Mouse (Mus musculus) midbrain, embryonic 11.5 days (tissue): Measurements from ENCODE around the gene Gm572. TPM values are rescaled to one million over a fixed set of nuclear protein-coding genes. Genes with fewer than 3 reads are reported as not detected.

ENCODE experiments used
- ATAC-seq: fragments of 200-750 bp; cut with Nextera tagmentation; 2 replicates; pipeline ENCODE4 v1.8.0; 2017; ENCODE audit warnings: moderate TSS enrichment, moderate library complexity; ENCODE audit not compliant: low FRiP score
- DNase-seq: peaks from one replicate; pipeline ENCODE4 v3.0.0; 2015; ENCODE audit warnings: low spot score; ENCODE audit errors: missing footprints
- H3K27ac ChIP-seq: fragments of 300-500 bp; sonication (generic); 2 replicates; pipeline ENCODE4 v1.5.1; 2014; ENCODE audit warnings: low read depth, low read length
- H3K27me3 ChIP-seq: fragments of 300-500 bp; sonication (generic); 2 replicates; pipeline ENCODE4 v1.6.1; 2014; ENCODE audit warnings: mild to moderate bottlenecking, low read length, moderate library complexity, mixed read lengths; ENCODE audit not compliant: control insufficient read depth, insufficient read depth
- H3K36me3 ChIP-seq: fragments of 300-500 bp; sonication (generic); 2 replicates; pipeline ENCODE4 v1.6.1; 2014; ENCODE audit warnings: mild to moderate bottlenecking, low read length, moderate library complexity, mixed read lengths; ENCODE audit not compliant: control insufficient read depth, insufficient read depth
- H3K4me1 ChIP-seq: fragments of 300-500 bp; sonication (generic); 2 replicates; pipeline ENCODE4 v1.6.1; 2014; ENCODE audit warnings: low read length; ENCODE audit not compliant: control insufficient read depth, insufficient read depth
- H3K4me2 ChIP-seq: fragments of 300-500 bp; sonication (generic); 2 replicates; pipeline ENCODE4 v1.6.1; 2014; ENCODE audit warnings: mild to moderate bottlenecking, moderate library complexity
- H3K4me3 ChIP-seq: fragments of 300-500 bp; sonication (generic); 2 replicates; pipeline ENCODE4 v1.5.1; 2014; ENCODE audit warnings: low read depth, low read length
- H3K9ac ChIP-seq: fragments of 300-500 bp; sonication (generic); 2 replicates; pipeline ENCODE4 v1.6.1; 2014; ENCODE audit warnings: low read length
- H3K9me3 ChIP-seq: fragments of 300-500 bp; sonication (generic); 2 replicates; pipeline ENCODE4 v1.6.1; 2016; ENCODE audit warnings: low read length; ENCODE audit not compliant: control insufficient read depth
- WGBS: fragments of 180-500 bp; shearing (Covaris S2); extraction: QIAGEN DNeasy Blood & Tissue Kit; methylation state at CpG from one replicate; pipeline ENCODE4 v1.1.7; 2014; 5-methylcytosine and 5-hydroxymethylcytosine counted together
- polyA plus RNA-seq: library from polyadenylated mRNA; unstranded; fragments of >200 nt; fragmentation: Nextera tagmentation; extraction: Ambion mirVana; gene quantifications from 2 replicates; pipeline ENCODE4 v1.2.1, GENCODE M21; 2014

Gm572 gene
- polyA plus RNA-seq, 1 experiment from 2014 or later = not detected

- H3K4me2 ChIP-seq = no peak overlapping the region; the same call in 1 of the 2 replicates
- H3K9ac ChIP-seq = no peak overlapping the region
- ATAC-seq = peak; percentile 65
- H3K4me1 ChIP-seq = peaks cover 21% of the 10 kb centered on the region
- H3K9me3 ChIP-seq = no peaks in the 10 kb centered on the region
- 5% methylated on average over 10 of the region's 10 CpGs for WGBS
- no peak overlapping the region for H3K27ac ChIP-seq
- H3K27me3 ChIP-seq = no peaks in the 10 kb centered on the region; the same call in 1 of the 2 replicates
- H3K4me3 ChIP-seq = no peak overlapping the region
- DNase-seq = no peak
- H3K36me3 ChIP-seq = no peaks in the 10 kb centered on the region
Measured at GRCm38 (mm10) chr4:148711323-148711722, 68.2 kb downstream of the Gm572 start.

DNA sequence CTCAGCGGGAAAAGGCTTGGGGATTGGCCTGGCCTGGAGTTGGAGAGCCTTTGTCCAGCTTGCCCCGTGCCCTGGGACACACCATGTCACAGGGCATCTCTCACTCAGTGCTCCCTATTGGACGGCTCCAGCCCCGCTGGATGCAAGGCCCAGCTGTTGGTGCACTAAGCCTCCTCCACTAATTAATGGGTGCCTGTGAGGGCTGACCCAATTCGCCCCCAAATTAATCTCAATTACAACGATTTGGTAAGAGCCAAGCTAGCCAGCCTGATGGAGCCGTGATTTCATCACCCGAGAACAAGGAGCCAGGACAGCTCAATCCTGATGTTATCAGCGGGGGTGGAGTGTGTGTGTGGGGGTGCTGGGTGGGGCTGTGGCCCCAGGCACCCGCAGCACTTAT, 69.5 kb downstream of the Gm572 start:
- no peak overlapping the region for H3K4me2 ChIP-seq
- WGBS = 46% methylated on average over 10 of the region's 10 CpGs
- no peak overlapping the region for H3K4me3 ChIP-seq
- ATAC-seq (no peak; the same call in 1 of the 2 replicates), DNase-seq (no peak)
- H3K9ac ChIP-seq = no peak overlapping the region
- no peaks in the 10 kb centered on the region for H3K36me3 ChIP-seq
- H3K27me3 ChIP-seq = no peaks in the 10 kb centered on the region; the same call in 1 of the 2 replicates
- no peak overlapping the region for H3K27ac ChIP-seq
- no peaks in the 10 kb centered on the region for H3K9me3 ChIP-seq
- H3K4me1 ChIP-seq = peaks cover 21% of the 10 kb centered on the region

- Histone ChIP-seq H3K9ac (no peak overlapping the region), H3K9me3 (no peaks in the 10 kb centered on the region), H3K36me3 (no peaks in the 10 kb centered on the region), H3K4me2 (no peak overlapping the region), H3K27me3 (no peaks in the 10 kb centered on the region; the same call in 1 of the 2 replicates), H3K4me3 (no peak overlapping the region), H3K27ac (no peak overlapping the region), H3K4me1 (peaks cover 15% of the 10 kb centered on the region)
- ATAC-seq (no peak), DNase-seq (no peak)
- WGBS = 84% methylated on average over 8 of the region's 8 CpGs
Measured at GRCm38 (mm10) chr4:148714064-148714463, 70.9 kb downstream of the Gm572 start.

GRCm38 (mm10) chr4:148714739-148715138, 71.6 kb downstream of the Gm572 start:
- WGBS = 89% methylated on average over 12 of the region's 12 CpGs
- ATAC-seq = no peak
- H3K9me3 ChIP-seq = no peaks in the 10 kb centered on the region
- no peak overlapping the region for H3K4me2 ChIP-seq
- no peaks in the 10 kb centered on the region for H3K36me3 ChIP-seq
- H3K4me1 ChIP-seq = peaks cover 13% of the 10 kb centered on the region
- H3K27me3 ChIP-seq = no peaks in the 10 kb centered on the region; the same call in 1 of the 2 replicates
- no peak overlapping the region for H3K27ac ChIP-seq
- H3K9ac ChIP-seq = no peak overlapping the region
- no peak for DNase-seq
- H3K4me3 ChIP-seq = no peak overlapping the region

DNA sequence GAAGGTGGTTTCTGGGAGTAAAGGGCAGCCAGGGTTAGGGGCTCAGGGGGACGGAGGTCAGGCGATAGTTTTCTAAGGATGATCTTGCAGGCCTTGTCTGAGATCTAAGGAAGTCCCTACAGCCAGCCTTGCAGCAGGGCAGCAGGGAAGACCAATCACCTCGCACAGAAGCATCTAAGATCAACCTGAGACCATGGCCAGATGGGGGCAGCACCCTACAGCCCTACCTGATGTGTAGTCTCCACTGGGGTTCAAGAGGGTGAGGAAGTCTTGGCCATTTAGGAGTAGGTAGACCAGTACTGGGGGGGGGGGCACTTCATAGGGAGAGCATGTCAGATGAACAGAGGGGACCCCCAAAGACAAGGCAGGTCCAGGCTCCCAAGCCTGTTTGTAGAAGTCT, 72.3 kb downstream of the Gm572 start:
- H3K4me1 ChIP-seq = peaks cover 13% of the 10 kb centered on the region
- no peak overlapping the region for H3K9ac ChIP-seq
- ATAC-seq = no peak
- 24% methylated on average over 3 of the region's 3 CpGs for WGBS
- DNase-seq = no peak
- no peak overlapping the region for H3K27ac ChIP-seq
- H3K4me3 ChIP-seq = no peak overlapping the region
- H3K9me3 ChIP-seq = no peaks in the 10 kb centered on the region
- no peaks in the 10 kb centered on the region; the same call in 1 of the 2 replicates for H3K27me3 ChIP-seq
- H3K36me3 ChIP-seq = no peaks in the 10 kb centered on the region
- H3K4me2 ChIP-seq = no peak overlapping the region

Other genes starting within 250 kb of the Gm572 start
- gene Ubiad1, start 198.5 kb upstream of the Gm572 start, polyA plus RNA-seq = 15.5 and 15.8 TPM in 2 replicates
- gene Mtor, start 194.7 kb upstream of the Gm572 start, polyA plus RNA-seq = 30.5 and 30.9 TPM in 2 replicates
- gene Angptl7, start 142.9 kb upstream of the Gm572 start, polyA plus RNA-seq = 0.14 and 0.22 TPM in 2 replicates
- gene Exosc10, start 84.9 kb upstream of the Gm572 start, polyA plus RNA-seq = 101 and 107 TPM in 2 replicates
- gene Srm, start 51.8 kb upstream of the Gm572 start, polyA plus RNA-seq = 146 and 163 TPM in 2 replicates
- 0.25 TPM in 1 of 2 replicates, not detected in the other for gene Masp2, start 40.8 kb upstream of the Gm572 start, polyA plus RNA-seq
- gene Tardbp, start 16.3 kb upstream of the Gm572 start, polyA plus RNA-seq = 216 and 221 TPM in 2 replicates
- 1.6 TPM in 2 replicates for gene Casz1, start 161.1 kb downstream of the Gm572 start, polyA plus RNA-seq